ENCODE assay signal across 7 mouse cellular contexts in genomic region chr3:62458284-62459013, GRCm38 (mm10). TPM values are rescaled to one million over a fixed set of nuclear protein-coding genes. Genes with fewer than 3 reads are reported as not detected.
DNase-seq lines count a peak whose midpoint lies in the region; ATAC-seq lines count a peak whose summit lies in the region.

No protein-coding gene starts in this region.

- ATAC-seq in megakaryocyte-erythroid progenitor cell, adult 5-6 weeks (replicated peaks; ENCODE audit: low FRiP score, low TSS enrichment, poor library complexity, severe bottlenecking) = peak; percentile 87

- DNase-seq in WW6 (ENCODE audit: low read depth, low spot score) = peak; percentile 14
- DNase-seq in cerebellum, adult 9-10 months = peak; percentile 31
- DNase-seq in frontal cortex, postnatal 14 days (ENCODE audit: low spot score in 2 of 2) = peak; percentile 37 to 62
- peak; percentile 46 for DNase-seq in hindlimb bud, embryonic 11.5 days (ENCODE audit: extremely low spot score, low read depth, low spot score)
- DNase-seq in layer of hippocampus, postnatal 36 days = peak; percentile 51 to 52
- DNase-seq in right cerebral cortex, postnatal 4 days = peak; percentile 80

RNA-seq across cellular contexts. Expression of gene Dhx36, which starts 48.4 kb away (rescaled TPM):
- 10 to 100 TPM; 54.9 to 59.0 TPM for total RNA-seq in layer of hippocampus, postnatal 36 days (2021)
- total RNA-seq in megakaryocyte-erythroid progenitor cell, adult 5-6 weeks (2014; fragmentation: Nextera tagmentation) = 35.0 and 46.2 TPM in 2 replicates
- total RNA-seq in megakaryocyte-erythroid progenitor cell, adult 5-6 weeks (2017) = 39.4 and 49.5 TPM in 2 replicates

Comparison
In these comparisons a context has a peak if more than half of its experiments do, and no peak if none do; other contexts are left out.
1. Peak in every context shown above with its lines: DNase-seq and ATAC-seq.
2. DNase-seq: peak in every context shown above with its lines; median percentile 80 in right cerebral cortex, postnatal 4 days; 52 in layer of hippocampus, postnatal 36 days; 50 in frontal cortex, postnatal 14 days; 46 in hindlimb bud, embryonic 11.5 days; 31 in cerebellum, adult 9-10 months; 14 in WW6.